Mouse (Mus musculus): Measurements from ENCODE around the gene Rbm17. TPM values are rescaled to one million over a fixed set of nuclear protein-coding genes. Genes with fewer than 3 reads are reported as not detected.
A peak's percentile ranks its signal among the peaks of the same experiment; 100 is the strongest.

The Rbm17 gene
- total and polyA plus RNA-seq, 2 experiments from 2014 or later, result 57.3 to 128 TPM

- no peak overlapping the region for H3K27ac ChIP-seq
- WGBS, result 84% methylated on average over 6 of the region's 6 CpGs
- ATAC-seq (no peak), DNase-seq (ENCODE audit: low spot score) (no peak)
- H3K9ac ChIP-seq (replicated peaks; ENCODE audit: low read length), result peak overlapping the region; percentile 97
- peak overlapping the region; percentile 81 for H3K4me2 ChIP-seq (ENCODE audit: low read depth, low read length)
- peaks cover 12% of the 10 kb centered on the region; the same call in 1 of the 2 replicates for H3K36me3 ChIP-seq (ENCODE audit: insufficient read depth, low read length)
- peak overlapping the region; percentile 98 for H3K4me3 ChIP-seq (ENCODE audit: low read length)
- H3K4me1 ChIP-seq (ENCODE audit: insufficient read depth, low read length), result 0 out of 2 replicates have a peak, but pooled peaks cover 6% of the 10 kb centered on the region
- no peaks in the 10 kb centered on the region for H3K27me3 ChIP-seq (ENCODE audit: insufficient read depth, low read length)
- H3K9me3 ChIP-seq (ENCODE audit: low read length), result no peaks in the 10 kb centered on the region
- no peak for TF ChIP-seq CTCF (IDR thresholded peaks at IDR 0.05; ENCODE audit: low read depth)
Measured at GRCm38 (mm10) chr2:11601795-11602194, 2.2 kb downstream of the Rbm17 start.

GRCm38 (mm10) chr2:11597906-11598305, 6.0 kb downstream of the Rbm17 start:
- WGBS, result 97% methylated on average over 7 of the region's 7 CpGs
- ATAC-seq (no peak), DNase-seq (ENCODE audit: low spot score) (no peak)
- no peak overlapping the region for H3K9ac ChIP-seq (replicated peaks; ENCODE audit: low read length)
- no peak overlapping the region for H3K4me3 ChIP-seq (ENCODE audit: low read length)
- H3K4me1 ChIP-seq (ENCODE audit: insufficient read depth, low read length), result 0 out of 2 replicates have a peak, but pooled peaks cover 6% of the 10 kb centered on the region
- H3K9me3 ChIP-seq (ENCODE audit: low read length), result no peaks in the 10 kb centered on the region
- no peak overlapping the region for H3K27ac ChIP-seq
- no peaks in the 10 kb centered on the region for H3K27me3 ChIP-seq (ENCODE audit: insufficient read depth, low read length)
- H3K36me3 ChIP-seq (ENCODE audit: insufficient read depth, low read length), result peaks cover 33% of the 10 kb centered on the region
- no peak overlapping the region for H3K4me2 ChIP-seq (ENCODE audit: low read depth, low read length)
- no peak for TF ChIP-seq CTCF (IDR thresholded peaks at IDR 0.05; ENCODE audit: low read depth)

- ATAC-seq (no peak), DNase-seq (ENCODE audit: low spot score) (no peak)
- H3K4me3 ChIP-seq (ENCODE audit: low read length), result no peak overlapping the region
- H3K27me3 ChIP-seq (ENCODE audit: insufficient read depth, low read length), result no peaks in the 10 kb centered on the region
- no peak overlapping the region for H3K4me2 ChIP-seq (ENCODE audit: low read depth, low read length)
- no peak for TF ChIP-seq CTCF (IDR thresholded peaks at IDR 0.05; ENCODE audit: low read depth)
- no peak overlapping the region for H3K27ac ChIP-seq
- peaks cover 44% of the 10 kb centered on the region for H3K36me3 ChIP-seq (ENCODE audit: insufficient read depth, low read length)
- H3K9ac ChIP-seq (replicated peaks; ENCODE audit: low read length), result no peak overlapping the region
- 0 out of 2 replicates have a peak, but pooled peaks cover 2% of the 10 kb centered on the region for H3K4me1 ChIP-seq (ENCODE audit: insufficient read depth, low read length)
- no peaks in the 10 kb centered on the region for H3K9me3 ChIP-seq (ENCODE audit: low read length)
- WGBS, result 91% methylated on average over 2 of the region's 2 CpGs
Measured at GRCm38 (mm10) chr2:11596690-11597089, 7.3 kb downstream of the Rbm17 start.

- H3K27me3 ChIP-seq (ENCODE audit: insufficient read depth, low read length), result no peaks in the 10 kb centered on the region
- WGBS, result 93% methylated on average over 4 of the region's 4 CpGs
- no peak overlapping the region for H3K4me2 ChIP-seq (ENCODE audit: low read depth, low read length)
- H3K9ac ChIP-seq (replicated peaks; ENCODE audit: low read length), result no peak overlapping the region
- no peak overlapping the region for H3K27ac ChIP-seq
- DNase-seq (ENCODE audit: low spot score), result no peak
- ATAC-seq, result no peak
- peaks cover 82% of the 10 kb centered on the region for H3K36me3 ChIP-seq (ENCODE audit: insufficient read depth, low read length)
- no peaks in the 10 kb centered on the region for H3K4me1 ChIP-seq (ENCODE audit: insufficient read depth, low read length)
- H3K9me3 ChIP-seq (ENCODE audit: low read length), result no peaks in the 10 kb centered on the region
- TF ChIP-seq CTCF (IDR thresholded peaks at IDR 0.05; ENCODE audit: low read depth), result no peak
- H3K4me3 ChIP-seq (ENCODE audit: low read length), result no peak overlapping the region
Measured at GRCm38 (mm10) chr2:11587996-11588395, 16.0 kb downstream of the Rbm17 start.

- no peak for ATAC-seq
- no peak for DNase-seq (ENCODE audit: low spot score)
- TF ChIP-seq CTCF (IDR thresholded peaks at IDR 0.05; ENCODE audit: low read depth), result no peak
- no peaks in the 10 kb centered on the region for H3K9me3 ChIP-seq (ENCODE audit: low read length)
- peaks cover 7% of the 10 kb centered on the region; the same call in 1 of the 2 replicates for H3K36me3 ChIP-seq (ENCODE audit: insufficient read depth, low read length)
- H3K27ac ChIP-seq, result no peak overlapping the region
- H3K27me3 ChIP-seq (ENCODE audit: insufficient read depth, low read length), result no peaks in the 10 kb centered on the region
- no peak overlapping the region for H3K4me2 ChIP-seq (ENCODE audit: low read depth, low read length)
- H3K4me1 ChIP-seq (ENCODE audit: insufficient read depth, low read length), result no peaks in the 10 kb centered on the region
- no peak overlapping the region for H3K4me3 ChIP-seq (ENCODE audit: low read length)
- no peak overlapping the region for H3K9ac ChIP-seq (replicated peaks; ENCODE audit: low read length)
- 92% methylated on average over 4 of the region's 4 CpGs for WGBS
Measured at GRCm38 (mm10) chr2:11579399-11579798, 24.6 kb downstream of the Rbm17 start.

GRCm38 (mm10) chr2:11578187-11578586, 25.8 kb downstream of the Rbm17 start:
- no peak overlapping the region for H3K4me3 ChIP-seq (ENCODE audit: low read length)
- no peaks in the 10 kb centered on the region for H3K27me3 ChIP-seq (ENCODE audit: insufficient read depth, low read length)
- no peak for ATAC-seq
- no peak overlapping the region for H3K4me2 ChIP-seq (ENCODE audit: low read depth, low read length)
- DNase-seq (ENCODE audit: low spot score), result no peak
- H3K9ac ChIP-seq (replicated peaks; ENCODE audit: low read length), result no peak overlapping the region
- WGBS, result 91% methylated on average over 6 of the region's 6 CpGs
- no peak for TF ChIP-seq CTCF (IDR thresholded peaks at IDR 0.05; ENCODE audit: low read depth)
- H3K27ac ChIP-seq, result no peak overlapping the region
- H3K36me3 ChIP-seq (ENCODE audit: insufficient read depth, low read length), result no peaks in the 10 kb centered on the region
- H3K4me1 ChIP-seq (ENCODE audit: insufficient read depth, low read length), result no peaks in the 10 kb centered on the region
- no peaks in the 10 kb centered on the region for H3K9me3 ChIP-seq (ENCODE audit: low read length)

- no peak for DNase-seq (ENCODE audit: low spot score)
- 88% methylated on average over 1 of the region's 1 CpGs for WGBS
- no peaks in the 10 kb centered on the region for H3K9me3 ChIP-seq (ENCODE audit: low read length)
- no peak overlapping the region for H3K4me2 ChIP-seq (ENCODE audit: low read depth, low read length)
- no peaks in the 10 kb centered on the region for H3K4me1 ChIP-seq (ENCODE audit: insufficient read depth, low read length)
- H3K27ac ChIP-seq, result no peak overlapping the region
- TF ChIP-seq CTCF (IDR thresholded peaks at IDR 0.05; ENCODE audit: low read depth), result no peak
- H3K4me3 ChIP-seq (ENCODE audit: low read length), result no peak overlapping the region
- H3K27me3 ChIP-seq (ENCODE audit: insufficient read depth, low read length), result no peaks in the 10 kb centered on the region
- no peaks in the 10 kb centered on the region for H3K36me3 ChIP-seq (ENCODE audit: insufficient read depth, low read length)
- no peak for ATAC-seq
- no peak overlapping the region for H3K9ac ChIP-seq (replicated peaks; ENCODE audit: low read length)
Measured at GRCm38 (mm10) chr2:11573684-11574083, 30.3 kb downstream of the Rbm17 start.

Measured in hindbrain, postnatal 0 days (tissue).